Mouse (Mus musculus) CD8-positive naive resting alpha-beta T cell, adult 2 months (primary cell): ENCODE results near the gene Bach2.

Source experiments
- DNase-seq, 2 experiments: peaks; one replicate each; pipeline ENCODE4 v3.0.0; 2022; ENCODE audit warnings: low read depth in 2 of 2, low spot score in 2 of 2

Bach2 gene

GRCm38 (mm10) chr4:32479801-32480700, 241.4 kb downstream of the Bach2 start:
- no peak for DNase-seq

GRCm38 (mm10) chr4:32481366-32482055, 242.9 kb downstream of the Bach2 start:
- no peak for DNase-seq

- no peak for DNase-seq
These were observed 243.5 kb downstream of the Bach2 start for GRCm38 (mm10) chr4:32482138-32482537.

GRCm38 (mm10) chr4:32482936-32483335, 244.3 kb downstream of the Bach2 start:
- no peak for DNase-seq

GRCm38 (mm10) chr4:32485848-32486247, 247.2 kb downstream of the Bach2 start:
- DNase-seq: no peak

- DNase-seq: no peak
These were observed 248.2 kb downstream of the Bach2 start for GRCm38 (mm10) chr4:32486654-32487398.

- DNase-seq: no peak
These were observed 250.6 kb downstream of the Bach2 start for GRCm38 (mm10) chr4:32489186-32489585.

- no peak for DNase-seq
These were observed 252.6 kb downstream of the Bach2 start for GRCm38 (mm10) chr4:32491176-32491575.

GRCm38 (mm10) chr4:32492834-32493233, 254.2 kb downstream of the Bach2 start:
- DNase-seq: no peak

GRCm38 (mm10) chr4:32501780-32502179, 263.2 kb downstream of the Bach2 start:
- DNase-seq: no peak

- no peak for DNase-seq
These were observed 263.6 kb downstream of the Bach2 start for GRCm38 (mm10) chr4:32502181-32502580.

- DNase-seq: no peak
These were observed 265.6 kb downstream of the Bach2 start for GRCm38 (mm10) chr4:32504236-32504635.

GRCm38 (mm10) chr4:32506306-32506808, 267.8 kb downstream of the Bach2 start:
- no peak for DNase-seq

- no peak for DNase-seq
These were observed 268.4 kb downstream of the Bach2 start for GRCm38 (mm10) chr4:32507041-32507440.

GRCm38 (mm10) chr4:32508572-32508971, 270.0 kb downstream of the Bach2 start:
- DNase-seq: no peak

- no peak for DNase-seq
These were observed 270.4 kb downstream of the Bach2 start for GRCm38 (mm10) chr4:32508996-32509395.

- no peak for DNase-seq
These were observed 271.4 kb downstream of the Bach2 start for GRCm38 (mm10) chr4:32509832-32510612.

- DNase-seq: no peak
These were observed 272.3 kb downstream of the Bach2 start for GRCm38 (mm10) chr4:32510940-32511339.

GRCm38 (mm10) chr4:32516126-32516525, 277.5 kb downstream of the Bach2 start:
- DNase-seq: no peak

- DNase-seq: no peak
These were observed 280.4 kb downstream of the Bach2 start for GRCm38 (mm10) chr4:32518842-32519578.
